In the genomic region with DNA sequence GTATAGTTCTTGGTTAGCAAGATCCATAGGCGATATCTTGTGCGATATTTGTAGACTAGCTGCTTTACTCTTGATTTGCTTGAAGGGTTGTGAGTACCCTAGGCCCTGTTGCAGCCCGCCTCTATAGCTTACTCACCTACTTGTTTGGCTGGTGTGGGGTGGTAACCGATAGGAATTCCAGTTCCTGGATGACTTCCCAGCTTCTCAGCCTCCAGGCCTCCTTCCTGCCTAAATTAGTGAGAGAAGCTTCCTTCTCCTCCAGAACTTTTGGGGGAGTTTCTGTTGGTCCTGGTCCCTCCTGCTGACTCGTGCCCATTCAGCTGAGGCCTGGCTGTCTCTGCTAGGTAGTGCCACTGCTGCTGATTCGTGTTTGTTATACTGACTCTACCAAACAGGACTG, we compare ENCODE assay signal across 25 mouse cellular contexts. TPM values are rescaled to one million over a fixed set of nuclear protein-coding genes. Genes with fewer than 3 reads are reported as not detected.
DNase-seq lines count a peak whose midpoint lies in the region; ATAC-seq lines count a peak whose summit lies in the region.
"Had no signal": no experiment of that assay in that cellular context is flagged by ENCODE, and none has a peak within 500 bp of the region (broad histone marks: within the 10 kb centered on the region; RNA-seq: fewer than 3 reads in every experiment).

No protein-coding gene starts in this region.

- H3K27me3 ChIP-seq in kidney, embryonic 14.5 days (ENCODE audit: control insufficient read depth, insufficient read depth, low read length): no peaks in the 10 kb centered on the region
- H3K27me3 ChIP-seq: embryonic facial prominence, embryonic 15.5 days; forebrain, embryonic 13.5 days; heart, embryonic 15.5 days; intestine, embryonic 15.5 days; limb, embryonic 12.5 days; liver, embryonic 15.5 days; stomach, embryonic 15.5 days had no signal

- no peak overlapping the region for H3K27ac ChIP-seq in kidney, embryonic 14.5 days (ENCODE audit: low read depth, low read length)
- H3K27ac ChIP-seq: embryonic facial prominence, embryonic 10.5 days; embryonic facial prominence, embryonic 15.5 days; forebrain, embryonic 13.5 days; heart, embryonic 10.5 days; heart, embryonic 15.5 days; hindbrain, postnatal 0 days; intestine, embryonic 15.5 days; limb, embryonic 12.5 days; liver, embryonic 15.5 days; stomach, embryonic 15.5 days had no signal

- no peak overlapping the region for H3K9ac ChIP-seq in kidney, embryonic 14.5 days (ENCODE audit: low read depth, low read length)
- H3K9ac ChIP-seq: embryonic facial prominence, embryonic 15.5 days; forebrain, embryonic 13.5 days; heart, embryonic 15.5 days; intestine, embryonic 15.5 days; limb, embryonic 12.5 days; liver, embryonic 15.5 days; lung, embryonic 14.5 days; stomach, embryonic 15.5 days had no signal

- DNase-seq in frontal cortex, adult 2 months (ENCODE audit: extremely low spot score in 1 of 2, low spot score in 1 of 2): peak; percentile 4 to 73
- no peak for DNase-seq in frontal cortex, postnatal 25 days (ENCODE audit: low spot score in 2 of 2)
- peak; percentile 6 for DNase-seq in kidney, postnatal 10 days
- DNase-seq in right cerebral cortex, postnatal 25 days: peak; percentile 28
- no peak for DNase-seq in right cerebral cortex, postnatal 4 days
- DNase-seq in telencephalon, adult 2 months (ENCODE audit: low read depth, low spot score): peak; percentile 51
- no peak for DNase-seq in urinary bladder, adult 18-20 months (ENCODE audit: low spot score in 2 of 2)
- DNase-seq: cerebellum, adult 8-10 months; cerebellum, postnatal 25 days; gastrocnemius, postnatal 25 days; lung, embryonic 14.5 days; lung, postnatal 14 days; midbrain, embryonic 14.5 days; thymus, postnatal 14 days had no signal

- no peaks in the 10 kb centered on the region for H3K9me3 ChIP-seq in kidney, embryonic 14.5 days (ENCODE audit: control insufficient read depth, low read length)
- H3K9me3 ChIP-seq: embryonic facial prominence, embryonic 10.5 days; embryonic facial prominence, embryonic 15.5 days; forebrain, embryonic 13.5 days; heart, embryonic 10.5 days; heart, embryonic 15.5 days; intestine, embryonic 15.5 days; limb, embryonic 12.5 days; liver, embryonic 15.5 days; stomach, embryonic 15.5 days had no signal

- no peaks in the 10 kb centered on the region for H3K36me3 ChIP-seq in kidney, embryonic 14.5 days (ENCODE audit: control insufficient read depth, insufficient read depth, low read length)
- H3K36me3 ChIP-seq: embryonic facial prominence, embryonic 10.5 days; embryonic facial prominence, embryonic 15.5 days; heart, embryonic 10.5 days; heart, embryonic 15.5 days; intestine, embryonic 15.5 days; limb, embryonic 12.5 days; liver, embryonic 15.5 days; stomach, embryonic 15.5 days had no signal

- no peak overlapping the region for H3K4me3 ChIP-seq in kidney, embryonic 14.5 days (ENCODE audit: low read length)
- H3K4me3 ChIP-seq: embryonic facial prominence, embryonic 10.5 days; embryonic facial prominence, embryonic 15.5 days; forebrain, embryonic 13.5 days; heart, embryonic 10.5 days; heart, embryonic 15.5 days; intestine, embryonic 15.5 days; limb, embryonic 12.5 days; liver, embryonic 15.5 days; stomach, embryonic 15.5 days had no signal

- no peaks in the 10 kb centered on the region for H3K4me1 ChIP-seq in kidney, embryonic 14.5 days (ENCODE audit: control insufficient read depth, insufficient read depth, low read length)
- H3K4me1 ChIP-seq: embryonic facial prominence, embryonic 10.5 days; embryonic facial prominence, embryonic 15.5 days; forebrain, embryonic 13.5 days; intestine, embryonic 15.5 days; limb, embryonic 12.5 days; liver, embryonic 15.5 days; stomach, embryonic 15.5 days had no signal

- 87% methylated on average over 6 of the region's 6 CpGs for WGBS in kidney, embryonic 14.5 days

- no peak overlapping the region for H3K4me2 ChIP-seq in kidney, embryonic 14.5 days (replicated peaks; ENCODE audit: low read depth, low read length)
- H3K4me2 ChIP-seq: embryonic facial prominence, embryonic 15.5 days; forebrain, embryonic 13.5 days; heart, embryonic 15.5 days; intestine, embryonic 15.5 days; limb, embryonic 12.5 days; liver, embryonic 15.5 days; lung, embryonic 14.5 days; stomach, embryonic 15.5 days had no signal

- ATAC-seq in kidney, embryonic 14.5 days (ENCODE audit: low FRiP score, low TSS enrichment): no peak
- ATAC-seq: forebrain, embryonic 13.5 days; hindbrain, postnatal 0 days; intestine, embryonic 15.5 days had no signal

RNA-seq across cellular contexts. Expression of a gene that starts 14.0 kb away (rescaled TPM):
- 19.9 and 29.4 TPM in 2 replicates for polyA plus RNA-seq in frontal cortex, adult 2 months (2012; rRNA removed)
- 3.5 and 4.1 TPM in 2 replicates for polyA plus RNA-seq in kidney, embryonic 14.5 days (2014; fragmentation: Nextera tagmentation; extraction: Ambion mirVana)

Comparison
In these comparisons a context has a peak if more than half of its experiments do, and no peak if none do; other contexts are left out.
1. DNase-seq: peak in frontal cortex, adult 2 months (2 of 2), kidney, postnatal 10 days (single experiment), right cerebral cortex, postnatal 25 days (single experiment) and telencephalon, adult 2 months (single experiment); none in frontal cortex, postnatal 25 days (0 of 2), right cerebral cortex, postnatal 4 days (single experiment) and urinary bladder, adult 18-20 months (0 of 2).